Mouse (Mus musculus) thymus, postnatal 25 days (tissue): ENCODE results near the gene Tas2r116.

Source experiments
- DNase-seq: peaks from one replicate; pipeline ENCODE4 v3.0.0; 2022

Gene Tas2r116

DNA sequence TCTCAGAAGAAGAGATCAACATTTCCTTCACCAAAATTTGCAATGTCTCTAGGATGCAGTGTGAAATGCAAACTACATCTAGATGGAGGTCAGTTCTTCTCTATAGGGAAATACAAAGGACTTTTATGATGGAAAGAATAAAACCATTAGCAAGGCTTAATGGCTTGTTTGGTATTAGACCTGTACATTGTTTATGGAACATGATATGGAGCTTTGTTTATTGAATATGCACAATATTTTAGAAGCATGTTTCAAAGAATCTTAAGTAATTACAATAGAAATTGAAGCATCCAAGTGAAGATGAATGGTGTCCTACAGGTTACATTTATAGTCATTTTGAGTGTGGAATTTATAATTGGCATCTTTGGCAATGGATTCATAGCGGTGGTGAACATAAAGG lies at the start of gene Tas2r116:
Tas2r116 (plus strand) TSS at position 301 of the 400 bp plus-strand sequence.
- no peak for DNase-seq

- no peak for DNase-seq
Measured at GRCm38 (mm10) chr6:132846842-132847241, 8.4 kb upstream of the Tas2r116 start, which contains the start of gene Tas2r123. TSS of gene Tas2r123 (plus strand) at chr6:132847142.

DNA sequence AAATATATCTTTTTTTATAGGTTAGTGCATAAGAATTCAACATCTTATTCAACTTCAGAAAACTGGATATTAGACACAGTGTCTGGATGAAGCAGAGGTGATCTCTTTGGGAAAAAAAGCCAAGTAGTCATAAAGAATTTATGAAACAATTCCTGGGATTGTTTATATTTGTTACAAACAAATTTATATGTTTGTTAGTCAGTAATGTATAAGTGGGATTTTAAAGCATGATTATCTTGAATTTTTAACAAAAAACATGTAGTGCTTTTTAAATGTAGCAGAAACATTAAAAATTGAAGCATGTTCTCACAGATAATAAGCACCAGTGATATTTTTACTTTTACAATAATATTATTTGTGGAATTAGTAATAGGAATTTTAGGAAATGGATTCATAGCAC lies 12.5 kb downstream of the Tas2r116 start, which contains the start of gene Tas2r110:
Tas2r110 (plus strand) TSS at position 301 of the 400 bp plus-strand sequence.
- no peak for DNase-seq

- no peak for DNase-seq
Measured at GRCm38 (mm10) chr6:132892711-132893110, 37.5 kb downstream of the Tas2r116 start, which contains the start of gene Tas2r113. TSS of gene Tas2r113 (plus strand) at chr6:132893011.
